Mouse (Mus musculus): Measurements from ENCODE around the gene Vmn2r68.

The Vmn2r68 gene

GRCm38 (mm10) chr7:85237683-85238082 is at the start of gene Vmn2r68:
Gene Vmn2r68 (minus strand): TSS chr7:85237783.
- DNase-seq (ENCODE audit: low read depth, low spot score) = no peak

Measured in CD4-positive helper T cell, adult 2 months (primary cell).